Mouse (Mus musculus) lung, adult 18-20 months (tissue): ENCODE measurements around the gene Gramd1a.
A peak's percentile ranks its signal among the peaks of the same experiment; 100 is the strongest.

Experiments used
- DNase-seq, 2 experiments: peaks; one replicate each; pipeline ENCODE4 v3.0.0; 2022; ENCODE audit warnings: mixed read lengths in 2 of 2

Gene Gramd1a

GRCm38 (mm10) chr7:31119556-31119955 is 36.1 kb downstream of the Gramd1a start:
- no peak for DNase-seq

GRCm38 (mm10) chr7:31118486-31118885 is 37.2 kb downstream of the Gramd1a start:
- DNase-seq, result no peak

GRCm38 (mm10) chr7:31117465-31117864 is 38.2 kb downstream of the Gramd1a start:
- DNase-seq, result no peak

GRCm38 (mm10) chr7:31116721-31117145 is 39.0 kb downstream of the Gramd1a start:
- DNase-seq, result no peak

- peak; percentile 83 to 84 for DNase-seq
These were observed 40.1 kb downstream of the Gramd1a start for GRCm38 (mm10) chr7:31115587-31116043.

GRCm38 (mm10) chr7:31115182-31115581 is 40.5 kb downstream of the Gramd1a start, which contains the start of gene Hpn:
TSS of gene Hpn (minus strand) at chr7:31115290.
- DNase-seq, result peak; percentile 77 to 84

GRCm38 (mm10) chr7:31114646-31115045 is 41.0 kb downstream of the Gramd1a start:
- no peak for DNase-seq

GRCm38 (mm10) chr7:31113800-31114199 is 41.9 kb downstream of the Gramd1a start:
- no peak for DNase-seq

- DNase-seq, result no peak
These were observed 43.7 kb downstream of the Gramd1a start for GRCm38 (mm10) chr7:31112036-31112435.

- no peak for DNase-seq
These were observed 44.8 kb downstream of the Gramd1a start for GRCm38 (mm10) chr7:31110861-31111385.

GRCm38 (mm10) chr7:31109796-31110195 is 45.9 kb downstream of the Gramd1a start:
- DNase-seq, result no peak

GRCm38 (mm10) chr7:31109091-31109490 is 46.6 kb downstream of the Gramd1a start:
- DNase-seq, result peak; percentile 61 to 72

GRCm38 (mm10) chr7:31107781-31108180 is 47.9 kb downstream of the Gramd1a start:
- no peak for DNase-seq

GRCm38 (mm10) chr7:31106166-31106565 is 49.5 kb downstream of the Gramd1a start:
- DNase-seq, result no peak

GRCm38 (mm10) chr7:31105061-31105768 is 50.5 kb downstream of the Gramd1a start:
- DNase-seq, result no peak

- DNase-seq, result no peak
These were observed 54.9 kb downstream of the Gramd1a start for GRCm38 (mm10) chr7:31100786-31101185.

- DNase-seq, result no peak
These were observed 56.1 kb downstream of the Gramd1a start for GRCm38 (mm10) chr7:31099612-31099982.

- DNase-seq, result no peak
These were observed 56.7 kb downstream of the Gramd1a start for GRCm38 (mm10) chr7:31098697-31099611.

GRCm38 (mm10) chr7:31097583-31098248 is 58.0 kb downstream of the Gramd1a start:
- peak; percentile 90 to 91 for DNase-seq

GRCm38 (mm10) chr7:31096892-31097564 is 58.7 kb downstream of the Gramd1a start:
- DNase-seq, result no peak

- DNase-seq, result no peak
These were observed 60.8 kb downstream of the Gramd1a start for GRCm38 (mm10) chr7:31094774-31095501.

GRCm38 (mm10) chr7:31089721-31090120 is 66.0 kb downstream of the Gramd1a start:
- DNase-seq, result no peak
